Mouse (Mus musculus): Measurements from ENCODE around the gene Rgs7. TPM values are rescaled to one million over a fixed set of nuclear protein-coding genes. Genes with fewer than 3 reads are reported as not detected.
A peak's percentile ranks its signal among the peaks of the same experiment; 100 is the strongest.

Gene Rgs7
- polyA plus RNA-seq, 1 experiment, result 1.2 TPM

DNA sequence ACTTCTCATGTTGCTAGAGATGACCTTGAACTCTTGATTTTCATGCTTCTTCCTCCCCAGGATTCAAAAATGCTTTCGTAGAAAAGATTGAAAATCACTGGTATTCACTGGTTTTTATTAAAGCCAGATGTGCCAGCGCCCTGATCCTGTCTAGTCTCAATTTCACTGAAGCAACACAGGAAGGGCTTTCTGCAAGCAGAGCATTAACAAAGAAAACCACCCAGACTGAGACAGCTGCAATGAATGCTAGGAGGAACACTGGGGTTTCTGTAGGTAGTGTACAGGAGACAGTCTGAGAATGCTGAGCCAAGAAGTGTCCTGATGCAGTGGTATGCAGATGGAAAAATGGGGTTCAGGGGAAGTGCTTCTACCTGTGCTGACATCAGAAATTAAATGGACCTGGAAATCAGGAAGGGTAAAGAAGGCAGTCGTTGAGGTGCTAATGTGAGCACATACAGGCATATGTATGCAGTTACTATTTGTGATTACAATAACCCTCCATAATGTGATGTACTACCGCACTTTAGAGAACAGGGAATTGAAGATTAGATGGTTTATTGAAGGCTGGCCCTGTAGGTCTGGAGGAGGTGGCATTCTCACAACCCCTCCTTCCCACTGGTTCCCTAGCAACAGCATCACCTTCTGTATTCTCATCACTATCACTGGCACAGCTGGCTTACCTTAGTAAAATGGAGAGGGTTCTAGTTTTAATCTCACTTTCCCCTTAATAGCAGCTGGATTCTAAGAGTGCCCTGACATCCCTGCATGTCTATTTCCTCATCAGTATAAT, 412.3 kb downstream of the Rgs7 start:
- no peaks in the 10 kb centered on the region for H3K4me1 ChIP-seq (ENCODE audit: control insufficient read depth, insufficient read depth, low read length)
- H3K27me3 ChIP-seq (replicated peaks; ENCODE audit: control insufficient read depth, insufficient read depth, low read length), result no peaks in the 10 kb centered on the region
- H3K27ac ChIP-seq (ENCODE audit: insufficient read depth, low read depth, low read length), result no peak overlapping the region
- H3K36me3 ChIP-seq (ENCODE audit: control insufficient read depth, insufficient read depth, low read length), result no peaks in the 10 kb centered on the region
- WGBS, result 76% methylated on average over 4 of the region's 4 CpGs
- TF ChIP-seq CTCF (conservative IDR thresholded peaks at IDR 0.05; ENCODE audit: insufficient read depth, insufficient read length, low read depth, low read length) (no peak), POLR2A (IDR thresholded peaks at IDR 0.05; ENCODE audit: low read depth, low read length) (no peak)
- no peak for DNase-seq
- no peak overlapping the region for H3K4me3 ChIP-seq (ENCODE audit: insufficient read depth, low read depth, low read length)

- Histone ChIP-seq H3K4me1 (ENCODE audit: control insufficient read depth, insufficient read depth, low read length) (no peaks in the 10 kb centered on the region), H3K36me3 (ENCODE audit: control insufficient read depth, insufficient read depth, low read length) (no peaks in the 10 kb centered on the region), H3K4me3 (ENCODE audit: insufficient read depth, low read depth, low read length) (no peak overlapping the region), H3K27ac (ENCODE audit: insufficient read depth, low read depth, low read length) (no peak overlapping the region), H3K27me3 (replicated peaks; ENCODE audit: control insufficient read depth, insufficient read depth, low read length) (no peaks in the 10 kb centered on the region)
- 96% methylated on average over 1 of the region's 1 CpGs for WGBS
- DNase-seq, result no peak
- TF ChIP-seq CTCF (conservative IDR thresholded peaks at IDR 0.05; ENCODE audit: insufficient read depth, insufficient read length, low read depth, low read length) (no peak), POLR2A (IDR thresholded peaks at IDR 0.05; ENCODE audit: low read depth, low read length) (no peak)
Observed at GRCm38 (mm10) chr1:175073500-175074232, 418.6 kb downstream of the Rgs7 start.

GRCm38 (mm10) chr1:175069758-175070290, 422.5 kb downstream of the Rgs7 start:
- Histone ChIP-seq H3K36me3 (ENCODE audit: control insufficient read depth, insufficient read depth, low read length) (no peaks in the 10 kb centered on the region), H3K27me3 (replicated peaks; ENCODE audit: control insufficient read depth, insufficient read depth, low read length) (no peaks in the 10 kb centered on the region), H3K27ac (ENCODE audit: insufficient read depth, low read depth, low read length) (no peak overlapping the region), H3K4me3 (ENCODE audit: insufficient read depth, low read depth, low read length) (no peak overlapping the region), H3K4me1 (ENCODE audit: control insufficient read depth, insufficient read depth, low read length) (no peaks in the 10 kb centered on the region)
- no peak for TF ChIP-seq POLR2A (IDR thresholded peaks at IDR 0.05; ENCODE audit: low read depth, low read length)
- no peak for TF ChIP-seq CTCF (conservative IDR thresholded peaks at IDR 0.05; ENCODE audit: insufficient read depth, insufficient read length, low read depth, low read length)
- 82% methylated on average over 4 of the region's 4 CpGs for WGBS
- DNase-seq, result no peak

GRCm38 (mm10) chr1:175049121-175049520, 443.2 kb downstream of the Rgs7 start:
- WGBS, result 57% methylated on average over 6 of the region's 6 CpGs
- Histone ChIP-seq H3K4me3 (ENCODE audit: insufficient read depth, low read depth, low read length) (no peak overlapping the region), H3K36me3 (ENCODE audit: control insufficient read depth, insufficient read depth, low read length) (no peaks in the 10 kb centered on the region), H3K27me3 (replicated peaks; ENCODE audit: control insufficient read depth, insufficient read depth, low read length) (no peaks in the 10 kb centered on the region), H3K27ac (ENCODE audit: insufficient read depth, low read depth, low read length) (no peak overlapping the region), H3K4me1 (ENCODE audit: control insufficient read depth, insufficient read depth, low read length) (no peaks in the 10 kb centered on the region)
- DNase-seq, result no peak
- TF ChIP-seq POLR2A (IDR thresholded peaks at IDR 0.05; ENCODE audit: low read depth, low read length) (no peak), CTCF (conservative IDR thresholded peaks at IDR 0.05; ENCODE audit: insufficient read depth, insufficient read length, low read depth, low read length) (no peak)

GRCm38 (mm10) chr1:175041167-175041817, 451.0 kb downstream of the Rgs7 start:
- H3K36me3 ChIP-seq (ENCODE audit: control insufficient read depth, insufficient read depth, low read length), result no peaks in the 10 kb centered on the region
- TF ChIP-seq POLR2A (IDR thresholded peaks at IDR 0.05; ENCODE audit: low read depth, low read length) (no peak), CTCF (conservative IDR thresholded peaks at IDR 0.05; ENCODE audit: insufficient read depth, insufficient read length, low read depth, low read length) (peak; percentile 21; the same call in 1 of the 2 replicates)
- no peak overlapping the region for H3K27ac ChIP-seq (ENCODE audit: insufficient read depth, low read depth, low read length)
- DNase-seq, result peak; percentile 69
- no peak overlapping the region for H3K4me3 ChIP-seq (ENCODE audit: insufficient read depth, low read depth, low read length)
- H3K27me3 ChIP-seq (replicated peaks; ENCODE audit: control insufficient read depth, insufficient read depth, low read length), result no peaks in the 10 kb centered on the region; the same call in 1 of the 2 replicates
- WGBS, result 39% methylated on average over 4 of the region's 4 CpGs
- no peaks in the 10 kb centered on the region for H3K4me1 ChIP-seq (ENCODE audit: control insufficient read depth, insufficient read depth, low read length)

GRCm38 (mm10) chr1:175040038-175040437, 452.3 kb downstream of the Rgs7 start:
- 87% methylated on average over 4 of the region's 4 CpGs for WGBS
- no peak overlapping the region for H3K27ac ChIP-seq (ENCODE audit: insufficient read depth, low read depth, low read length)
- H3K27me3 ChIP-seq (replicated peaks; ENCODE audit: control insufficient read depth, insufficient read depth, low read length), result no peaks in the 10 kb centered on the region; the same call in 1 of the 2 replicates
- no peaks in the 10 kb centered on the region for H3K4me1 ChIP-seq (ENCODE audit: control insufficient read depth, insufficient read depth, low read length)
- no peak for DNase-seq
- TF ChIP-seq CTCF (conservative IDR thresholded peaks at IDR 0.05; ENCODE audit: insufficient read depth, insufficient read length, low read depth, low read length), result no peak
- no peak for TF ChIP-seq POLR2A (IDR thresholded peaks at IDR 0.05; ENCODE audit: low read depth, low read length)
- H3K4me3 ChIP-seq (ENCODE audit: insufficient read depth, low read depth, low read length), result no peak overlapping the region
- H3K36me3 ChIP-seq (ENCODE audit: control insufficient read depth, insufficient read depth, low read length), result no peaks in the 10 kb centered on the region
